Mouse (Mus musculus): ENCODE results near the gene Arl6ip1. TPM values are rescaled to one million over a fixed set of nuclear protein-coding genes. Genes with fewer than 3 reads are reported as not detected.
A peak's percentile ranks its signal among the peaks of the same experiment; 100 is the strongest.
"Not testable (repeated sequence)": the region's sequence is repeated elsewhere in the genome, so short reads cannot be mapped to it uniquely, and the experiment has no call there.

Arl6ip1 gene
- polyA plus RNA-seq (2014; fragmentation: Nextera tagmentation; extraction: Ambion mirVana) = 381 and 452 TPM in 2 replicates

GRCm38 (mm10) chr7:118129430-118130041 lies at the start of gene Arl6ip1:
Gene Arl6ip1, minus strand, starts transcription at chr7:118129662.
- ATAC-seq (ENCODE audit: low FRiP score, low TSS enrichment) = peak; percentile 99
- Histone ChIP-seq H3K4me3 (ENCODE audit: low read length) (peak within 1 kb of the TSS; percentile 76), H3K36me3 (ENCODE audit: control insufficient read depth, insufficient read depth, low read length) (peaks cover 20% of the 10 kb centered on the region), H3K27me3 (ENCODE audit: control insufficient read depth, insufficient read depth, low read length) (no peaks in the 10 kb centered on the region), H3K9ac (ENCODE audit: low read depth, low read length) (peak within 1 kb of the TSS; percentile 88), H3K4me1 (ENCODE audit: control insufficient read depth, insufficient read depth, low read length) (peaks cover 18% of the 10 kb centered on the region), H3K4me2 (replicated peaks; ENCODE audit: low read depth, low read length) (peak within 1 kb of the TSS; percentile 72), H3K9me3 (ENCODE audit: control insufficient read depth, low read length) (no peaks in the 10 kb centered on the region), H3K27ac (ENCODE audit: low read depth, low read length) (peak within 1 kb of the TSS; percentile 92)
- under 1% methylated on average over 39 of the region's 39 CpGs for WGBS

- 78% methylated on average over 1 of the region's 1 CpGs for WGBS
- H3K4me3 ChIP-seq (ENCODE audit: low read length) = no peak overlapping the region
- no peak for ATAC-seq (ENCODE audit: low FRiP score, low TSS enrichment)
- no peaks in the 10 kb centered on the region for H3K4me1 ChIP-seq (ENCODE audit: control insufficient read depth, insufficient read depth, low read length)
- H3K27ac ChIP-seq (ENCODE audit: low read depth, low read length) = no peak overlapping the region
- peaks cover 60% of the 10 kb centered on the region for H3K36me3 ChIP-seq (ENCODE audit: control insufficient read depth, insufficient read depth, low read length)
- no peak overlapping the region for H3K9ac ChIP-seq (ENCODE audit: low read depth, low read length)
- H3K4me2 ChIP-seq (replicated peaks; ENCODE audit: low read depth, low read length) = no peak overlapping the region
- no peaks in the 10 kb centered on the region for H3K27me3 ChIP-seq (ENCODE audit: control insufficient read depth, insufficient read depth, low read length)
- H3K9me3 ChIP-seq (ENCODE audit: control insufficient read depth, low read length) = no peaks in the 10 kb centered on the region
Observed at GRCm38 (mm10) chr7:118175821-118176355, 46.4 kb upstream of the Arl6ip1 start.

GRCm38 (mm10) chr7:118170125-118170524 lies 40.7 kb upstream of the Arl6ip1 start:
- H3K9ac ChIP-seq (ENCODE audit: low read depth, low read length); H3K4me2 ChIP-seq (replicated peaks; ENCODE audit: low read depth, low read length); H3K27me3 ChIP-seq (ENCODE audit: control insufficient read depth, insufficient read depth, low read length); H3K27ac ChIP-seq (ENCODE audit: low read depth, low read length); H3K4me3 ChIP-seq (ENCODE audit: low read length); H3K9me3 ChIP-seq (ENCODE audit: control insufficient read depth, low read length); H3K4me1 ChIP-seq (ENCODE audit: control insufficient read depth, insufficient read depth, low read length); ATAC-seq (ENCODE audit: low FRiP score, low TSS enrichment): not testable (repeated sequence)
- 88% methylated on average over 2 of the region's 2 CpGs for whole genome bisulfite sequencing
- H3K36me3 ChIP-seq (ENCODE audit: control insufficient read depth, insufficient read depth, low read length) = peaks cover 72% of the 10 kb centered on the region

GRCm38 (mm10) chr7:118163006-118163405 lies 33.5 kb upstream of the Arl6ip1 start:
- no peak overlapping the region for H3K27ac ChIP-seq (ENCODE audit: low read depth, low read length)
- no peak overlapping the region for H3K4me2 ChIP-seq (replicated peaks; ENCODE audit: low read depth, low read length)
- no peaks in the 10 kb centered on the region for H3K27me3 ChIP-seq (ENCODE audit: control insufficient read depth, insufficient read depth, low read length)
- no peak for ATAC-seq (ENCODE audit: low FRiP score, low TSS enrichment)
- no peak overlapping the region for H3K9ac ChIP-seq (ENCODE audit: low read depth, low read length)
- peaks cover 61% of the 10 kb centered on the region for H3K36me3 ChIP-seq (ENCODE audit: control insufficient read depth, insufficient read depth, low read length)
- WGBS = 82% methylated on average over 8 of the region's 8 CpGs
- H3K4me3 ChIP-seq (ENCODE audit: low read length) = no peak overlapping the region
- no peaks in the 10 kb centered on the region for H3K4me1 ChIP-seq (ENCODE audit: control insufficient read depth, insufficient read depth, low read length)
- H3K9me3 ChIP-seq (ENCODE audit: control insufficient read depth, low read length) = no peaks in the 10 kb centered on the region

GRCm38 (mm10) chr7:118160121-118160520 lies 30.7 kb upstream of the Arl6ip1 start:
- no peak overlapping the region for H3K4me2 ChIP-seq (replicated peaks; ENCODE audit: low read depth, low read length)
- no peak for ATAC-seq (ENCODE audit: low FRiP score, low TSS enrichment)
- no peak overlapping the region for H3K27ac ChIP-seq (ENCODE audit: low read depth, low read length)
- no peaks in the 10 kb centered on the region for H3K9me3 ChIP-seq (ENCODE audit: control insufficient read depth, low read length)
- H3K4me3 ChIP-seq (ENCODE audit: low read length) = no peak overlapping the region
- H3K9ac ChIP-seq (ENCODE audit: low read depth, low read length) = no peak overlapping the region
- peaks cover 59% of the 10 kb centered on the region for H3K36me3 ChIP-seq (ENCODE audit: control insufficient read depth, insufficient read depth, low read length)
- no peaks in the 10 kb centered on the region for H3K27me3 ChIP-seq (ENCODE audit: control insufficient read depth, insufficient read depth, low read length)
- no peaks in the 10 kb centered on the region for H3K4me1 ChIP-seq (ENCODE audit: control insufficient read depth, insufficient read depth, low read length)
- 94% methylated on average over 3 of the region's 3 CpGs for WGBS

- H3K36me3 ChIP-seq (ENCODE audit: control insufficient read depth, insufficient read depth, low read length) = peaks cover 77% of the 10 kb centered on the region
- 94% methylated on average over 7 of the region's 7 CpGs for WGBS
- H3K4me3 ChIP-seq (ENCODE audit: low read length) = no peak overlapping the region
- H3K27ac ChIP-seq (ENCODE audit: low read depth, low read length) = no peak overlapping the region
- no peaks in the 10 kb centered on the region for H3K4me1 ChIP-seq (ENCODE audit: control insufficient read depth, insufficient read depth, low read length)
- H3K27me3 ChIP-seq (ENCODE audit: control insufficient read depth, insufficient read depth, low read length) = no peaks in the 10 kb centered on the region
- H3K4me2 ChIP-seq (replicated peaks; ENCODE audit: low read depth, low read length) = no peak overlapping the region
- no peak for ATAC-seq (ENCODE audit: low FRiP score, low TSS enrichment)
- no peak overlapping the region for H3K9ac ChIP-seq (ENCODE audit: low read depth, low read length)
- H3K9me3 ChIP-seq (ENCODE audit: control insufficient read depth, low read length) = no peaks in the 10 kb centered on the region
Observed at GRCm38 (mm10) chr7:118156461-118156860, 27.0 kb upstream of the Arl6ip1 start.

GRCm38 (mm10) chr7:118154150-118154549 lies 24.7 kb upstream of the Arl6ip1 start:
- Histone ChIP-seq H3K4me2 (replicated peaks; ENCODE audit: low read depth, low read length) (no peak overlapping the region), H3K9ac (ENCODE audit: low read depth, low read length) (no peak overlapping the region), H3K36me3 (ENCODE audit: control insufficient read depth, insufficient read depth, low read length) (peaks cover 71% of the 10 kb centered on the region), H3K27ac (ENCODE audit: low read depth, low read length) (no peak overlapping the region), H3K4me1 (ENCODE audit: control insufficient read depth, insufficient read depth, low read length) (no peaks in the 10 kb centered on the region), H3K27me3 (ENCODE audit: control insufficient read depth, insufficient read depth, low read length) (no peaks in the 10 kb centered on the region), H3K9me3 (ENCODE audit: control insufficient read depth, low read length) (no peaks in the 10 kb centered on the region), H3K4me3 (ENCODE audit: low read length) (no peak overlapping the region)
- 93% methylated on average over 6 of the region's 6 CpGs for WGBS
- no peak for ATAC-seq (ENCODE audit: low FRiP score, low TSS enrichment)

GRCm38 (mm10) chr7:118143602-118144001 lies 14.1 kb upstream of the Arl6ip1 start:
- ATAC-seq (ENCODE audit: low FRiP score, low TSS enrichment) = no peak

GRCm38 (mm10) chr7:118143123-118143522 lies 13.7 kb upstream of the Arl6ip1 start:
- ATAC-seq (ENCODE audit: low FRiP score, low TSS enrichment) = no peak
- H3K4me2 ChIP-seq (replicated peaks; ENCODE audit: low read depth, low read length) = no peak overlapping the region
- no peak overlapping the region for H3K4me3 ChIP-seq (ENCODE audit: low read length)
- peaks cover 82% of the 10 kb centered on the region for H3K36me3 ChIP-seq (ENCODE audit: control insufficient read depth, insufficient read depth, low read length)
- no peaks in the 10 kb centered on the region for H3K4me1 ChIP-seq (ENCODE audit: control insufficient read depth, insufficient read depth, low read length)
- no peak overlapping the region for H3K9ac ChIP-seq (ENCODE audit: low read depth, low read length)
- WGBS = 94% methylated on average over 4 of the region's 4 CpGs
- no peaks in the 10 kb centered on the region for H3K9me3 ChIP-seq (ENCODE audit: control insufficient read depth, low read length)
- H3K27ac ChIP-seq (ENCODE audit: low read depth, low read length) = no peak overlapping the region
- H3K27me3 ChIP-seq (ENCODE audit: control insufficient read depth, insufficient read depth, low read length) = no peaks in the 10 kb centered on the region

More at GRCm38 (mm10) chr7:118143602-118144001, 14.1 kb upstream of the Arl6ip1 start:
- no peak overlapping the region for H3K9ac ChIP-seq (ENCODE audit: low read depth, low read length)
- no peaks in the 10 kb centered on the region for H3K9me3 ChIP-seq (ENCODE audit: control insufficient read depth, low read length)
- no peaks in the 10 kb centered on the region for H3K27me3 ChIP-seq (ENCODE audit: control insufficient read depth, insufficient read depth, low read length)
- H3K4me2 ChIP-seq (replicated peaks; ENCODE audit: low read depth, low read length) = no peak overlapping the region
- peaks cover 84% of the 10 kb centered on the region for H3K36me3 ChIP-seq (ENCODE audit: control insufficient read depth, insufficient read depth, low read length)
- no peaks in the 10 kb centered on the region for H3K4me1 ChIP-seq (ENCODE audit: control insufficient read depth, insufficient read depth, low read length)
- 88% methylated on average over 3 of the region's 3 CpGs for WGBS
- no peak overlapping the region for H3K27ac ChIP-seq (ENCODE audit: low read depth, low read length)
- H3K4me3 ChIP-seq (ENCODE audit: low read length) = no peak overlapping the region

Measured in kidney, embryonic 14.5 days (tissue).